Mouse (Mus musculus) kidney, postnatal 0 days (tissue): ENCODE measurements around the gene Zfp148. TPM values are rescaled to one million over a fixed set of nuclear protein-coding genes. Genes with fewer than 3 reads are reported as not detected.

Experiments
- ATAC-seq: fragments of 200-750 bp; cut with Nextera tagmentation; replicated peaks from 2 replicates; pipeline ENCODE4 v1.8.0; 2017; ENCODE audit warnings: low read depth, moderate number of reproducible peaks, moderate TSS enrichment, moderate library complexity; ENCODE audit not compliant: low FRiP score
- DNase-seq: peaks from one replicate; pipeline ENCODE4 v3.0.0-alpha.2; 2016; ENCODE audit warnings: low spot score
- H3K27ac ChIP-seq: fragments of 300-500 bp; sonication (generic); 2 replicates; pipeline ENCODE4 v1.5.1; 2014; ENCODE audit warnings: mild to moderate bottlenecking
- H3K27me3 ChIP-seq: fragments of 300-500 bp; sonication (generic); 2 replicates; pipeline ENCODE4 v1.6.1; 2014; ENCODE audit warnings: low read length, mixed read lengths; ENCODE audit not compliant: insufficient read depth
- H3K36me3 ChIP-seq: fragments of 300-500 bp; sonication (generic); 2 replicates; pipeline ENCODE4 v1.6.1; 2014; ENCODE audit warnings: low read length, mixed read lengths; ENCODE audit not compliant: insufficient read depth
- H3K4me1 ChIP-seq: fragments of 300-500 bp; sonication (generic); replicated peaks from 2 replicates; pipeline ENCODE4 v1.6.1; 2014; ENCODE audit warnings: antibody characterized with exemption, low read length, mixed read lengths; ENCODE audit not compliant: insufficient read depth
- H3K4me2 ChIP-seq: fragments of 300-500 bp; sonication (generic); 2 replicates; pipeline ENCODE4 v1.6.1; 2014; ENCODE audit warnings: mild to moderate bottlenecking, low read length, moderate library complexity, mixed read lengths
- H3K4me3 ChIP-seq: fragments of 300-500 bp; sonication (generic); replicated peaks from 2 replicates; pipeline ENCODE4 v1.5.1; 2014; ENCODE audit warnings: low read depth, low read length
- H3K9ac ChIP-seq: fragments of 300-500 bp; sonication (generic); 2 replicates; pipeline ENCODE4 v1.6.1; 2014; ENCODE audit warnings: low read depth, low read length
- H3K9me3 ChIP-seq: fragments of 300-500 bp; sonication (generic); replicated peaks from 2 replicates; pipeline ENCODE4 v1.6.1; 2016; ENCODE audit warnings: low read length, inconsistent platforms, mixed read lengths
- CTCF ChIP-seq: IDR thresholded peaks from 2 replicates; pipeline ENCODE4 v1.5.1; 2016; ENCODE audit warnings: antibody characterized with exemption, low read depth, mild to moderate bottlenecking, moderate library complexity
- WGBS: fragments of 180-500 bp; shearing (Covaris S2); extraction: QIAGEN DNeasy Blood & Tissue Kit; methylation state at CpG from one replicate; pipeline ENCODE4 v1.1.7; 2014; 5-methylcytosine and 5-hydroxymethylcytosine counted together
- polyA plus RNA-seq: library from polyadenylated mRNA; unstranded; fragments of >200 nt; fragmentation: Nextera tagmentation; extraction: Ambion mirVana; gene quantifications from 2 replicates; pipeline ENCODE4 v1.2.1, GENCODE M21; 2015

Gene Zfp148
- polyA plus RNA-seq, 1 experiment from 2014 or later, result 49.4 TPM

DNA sequence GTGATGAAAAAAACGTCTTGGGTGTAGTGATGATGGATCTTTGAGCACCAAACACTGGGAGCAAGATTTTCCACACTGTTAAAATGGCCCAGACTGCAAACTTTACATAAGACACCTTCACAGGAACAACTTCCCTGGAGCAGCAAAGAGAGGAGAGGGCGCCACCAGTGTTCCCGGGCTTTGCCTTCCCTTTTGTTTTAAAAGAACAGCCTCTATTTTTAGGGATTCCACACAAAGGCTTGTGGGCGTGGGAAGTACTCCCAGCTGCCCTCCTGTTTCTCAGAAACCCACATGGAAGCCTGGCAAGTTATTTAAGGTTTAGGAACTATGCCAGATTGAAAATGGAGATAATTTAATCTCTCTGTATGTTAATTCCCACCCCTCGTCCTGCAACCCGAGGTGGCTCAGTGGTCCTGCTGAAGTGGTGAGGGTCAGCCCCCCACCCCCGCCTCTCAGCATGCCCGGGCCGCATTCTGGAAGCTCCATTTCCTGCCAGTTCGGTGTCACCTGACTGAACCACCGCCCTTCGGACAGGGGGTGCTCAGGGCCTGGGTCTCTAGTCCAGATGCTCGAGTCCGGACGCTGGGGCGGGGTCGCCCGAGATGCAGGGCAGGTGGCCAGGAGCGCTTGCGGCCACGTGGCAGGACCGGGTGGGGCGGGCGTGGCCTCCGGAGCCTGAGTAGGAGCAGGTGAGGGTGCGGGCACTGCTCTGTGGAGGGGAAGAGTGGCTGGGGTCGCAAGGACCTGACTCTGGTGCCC is 136.3 kb downstream of the Zfp148 start, which contains the start of gene Slc12a8:
Gene Slc12a8 (plus strand): TSS at position 522 of the 759 bp plus-strand sequence.
- H3K27me3 ChIP-seq, result no peaks in the 10 kb centered on the region
- peak within 1 kb of the TSS; percentile 54 for H3K4me2 ChIP-seq
- ATAC-seq (peak; percentile 64), DNase-seq (peak; percentile 35)
- H3K36me3 ChIP-seq, result no peaks in the 10 kb centered on the region
- no peak for TF ChIP-seq CTCF
- no peak within 1 kb of the TSS for H3K27ac ChIP-seq
- peak within 1 kb of the TSS; percentile 30 for H3K4me3 ChIP-seq
- peaks cover 12% of the 10 kb centered on the region for H3K4me1 ChIP-seq
- 3% methylated on average over 27 of the region's 27 CpGs for WGBS
- H3K9me3 ChIP-seq, result no peaks in the 10 kb centered on the region
- peak within 1 kb of the TSS; percentile 46; the same call in 1 of the 2 replicates for H3K9ac ChIP-seq

DNA sequence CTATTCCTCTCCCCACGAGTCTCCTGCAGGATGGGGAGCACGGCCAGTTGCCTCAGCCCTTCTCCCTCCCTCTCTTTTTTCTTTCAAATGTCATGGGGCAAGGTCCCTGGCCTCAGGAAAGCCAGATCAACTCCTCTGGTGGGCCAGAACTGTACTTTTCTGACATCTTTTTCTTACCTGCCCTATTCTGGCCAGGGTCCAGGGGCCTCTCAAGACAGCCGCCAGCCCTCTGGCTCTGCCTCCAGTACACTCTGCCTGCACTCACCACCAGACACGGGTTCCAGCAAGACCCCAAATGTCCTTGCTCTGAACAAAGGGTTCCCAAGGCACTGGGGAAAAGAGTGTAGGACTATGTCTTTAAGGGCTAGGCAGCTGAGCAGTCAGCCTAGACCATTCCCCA is 137.0 kb downstream of the Zfp148 start:
- Histone ChIP-seq H3K9ac (peak overlapping the region; percentile 46; the same call in 1 of the 2 replicates), H3K4me1 (peaks cover 12% of the 10 kb centered on the region), H3K27ac (no peak overlapping the region), H3K4me2 (peak overlapping the region; percentile 54), H3K36me3 (no peaks in the 10 kb centered on the region), H3K9me3 (no peaks in the 10 kb centered on the region), H3K27me3 (no peaks in the 10 kb centered on the region), H3K4me3 (no peak overlapping the region; the same call in 1 of the 2 replicates)
- TF ChIP-seq CTCF, result no peak
- no peak for DNase-seq
- WGBS, result 22% methylated on average over 4 of the region's 4 CpGs
- 0 out of 2 replicates have a peak, but pooled peaks have one; percentile 5 for ATAC-seq

DNA sequence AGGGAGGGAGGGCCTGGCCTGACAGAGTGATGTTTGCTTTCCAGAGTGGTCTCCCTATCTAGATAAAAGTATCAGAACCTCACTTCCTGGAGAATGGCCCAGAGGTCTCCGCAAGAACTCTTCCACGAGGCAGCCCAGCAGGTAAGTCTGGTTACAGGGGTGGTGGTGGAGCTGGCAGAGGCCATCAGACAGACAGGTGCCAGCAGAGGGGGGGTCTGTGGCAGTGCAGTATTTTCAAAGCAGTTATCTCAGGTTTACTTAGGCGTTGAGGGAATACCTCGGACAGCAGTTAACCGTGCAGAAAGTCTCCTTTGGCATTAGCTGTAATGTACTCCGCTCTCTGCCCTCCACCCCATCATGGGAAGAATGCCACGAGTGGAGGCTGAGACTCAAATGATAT is 137.6 kb downstream of the Zfp148 start:
- H3K27me3 ChIP-seq, result no peaks in the 10 kb centered on the region
- H3K4me1 ChIP-seq, result peaks cover 12% of the 10 kb centered on the region
- TF ChIP-seq CTCF, result no peak
- H3K36me3 ChIP-seq, result no peaks in the 10 kb centered on the region
- H3K9me3 ChIP-seq, result no peaks in the 10 kb centered on the region
- H3K4me3 ChIP-seq, result no peak overlapping the region
- 41% methylated on average over 7 of the region's 7 CpGs for WGBS
- DNase-seq (peak; percentile 9), ATAC-seq (0 out of 2 replicates have a peak, but pooled peaks have one; percentile 22)
- H3K9ac ChIP-seq, result no peak overlapping the region
- H3K27ac ChIP-seq, result no peak overlapping the region
- no peak overlapping the region for H3K4me2 ChIP-seq

DNA sequence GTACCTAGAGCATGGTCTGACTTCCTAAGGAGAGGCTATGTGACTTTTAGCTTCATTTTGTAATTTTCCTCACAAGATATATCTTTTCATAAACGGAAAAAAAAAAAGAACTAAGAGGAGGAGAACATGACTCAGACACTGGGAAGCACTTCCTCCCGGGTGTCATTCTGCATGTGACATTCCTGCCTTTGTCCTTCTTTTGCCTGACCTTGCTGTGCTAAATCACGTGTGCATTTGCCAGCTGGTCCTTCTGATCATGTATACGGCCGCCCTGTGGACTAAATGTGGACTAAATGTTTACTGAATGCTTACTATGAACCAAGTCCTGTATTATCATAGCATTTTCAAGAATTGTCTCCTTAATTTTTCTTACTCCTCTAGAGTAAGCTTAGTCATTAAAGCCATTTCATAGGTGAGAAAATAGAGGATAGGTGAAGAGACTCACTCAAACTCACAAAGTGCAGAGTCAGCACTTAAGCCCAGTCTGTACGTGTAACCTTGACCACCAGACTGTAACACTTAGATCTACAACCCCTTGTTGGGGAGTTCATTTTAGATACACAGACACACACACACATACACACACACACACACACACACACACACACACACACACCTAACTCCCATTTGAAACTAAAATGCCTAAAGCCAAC is 139.4 kb downstream of the Zfp148 start:
- Histone ChIP-seq H3K27me3 (no peaks in the 10 kb centered on the region), H3K4me3 (no peak overlapping the region), H3K36me3 (no peaks in the 10 kb centered on the region), H3K9me3 (no peaks in the 10 kb centered on the region), H3K4me1 (peaks cover 12% of the 10 kb centered on the region), H3K4me2 (no peak overlapping the region), H3K9ac (no peak overlapping the region), H3K27ac (no peak overlapping the region)
- peak; percentile 8; the same call in 1 of the 2 replicates for TF ChIP-seq CTCF
- 63% methylated on average over 6 of the region's 6 CpGs for WGBS
- ATAC-seq (no peak), DNase-seq (peak; percentile 33)

DNA sequence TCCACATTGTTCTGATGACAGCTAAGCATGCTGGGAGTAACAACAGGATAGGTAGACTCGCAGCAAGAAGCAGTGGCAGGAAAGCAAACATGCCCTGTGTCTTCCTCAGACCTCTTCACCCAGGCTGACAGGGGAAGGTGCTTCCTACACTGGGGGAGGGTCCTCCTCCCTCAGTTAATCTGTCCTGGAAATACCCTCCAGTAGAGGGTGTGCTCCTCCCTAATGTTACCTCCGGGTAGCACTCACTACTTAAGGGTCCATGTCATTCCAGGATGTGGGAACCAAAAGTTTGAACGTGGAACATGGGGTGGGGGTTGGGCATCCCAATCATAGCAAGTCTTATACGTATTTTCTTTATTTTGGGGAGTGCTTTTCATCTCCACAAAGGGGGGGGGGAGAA is 141.9 kb downstream of the Zfp148 start:
- ATAC-seq (no peak), DNase-seq (no peak)
- 64% methylated on average over 4 of the region's 4 CpGs for WGBS
- Histone ChIP-seq H3K27ac (no peak overlapping the region), H3K4me1 (peaks cover 4% of the 10 kb centered on the region), H3K4me3 (no peak overlapping the region), H3K36me3 (no peaks in the 10 kb centered on the region), H3K9ac (no peak overlapping the region), H3K27me3 (no peaks in the 10 kb centered on the region), H3K4me2 (no peak overlapping the region), H3K9me3 (no peaks in the 10 kb centered on the region)
- no peak for TF ChIP-seq CTCF

DNA sequence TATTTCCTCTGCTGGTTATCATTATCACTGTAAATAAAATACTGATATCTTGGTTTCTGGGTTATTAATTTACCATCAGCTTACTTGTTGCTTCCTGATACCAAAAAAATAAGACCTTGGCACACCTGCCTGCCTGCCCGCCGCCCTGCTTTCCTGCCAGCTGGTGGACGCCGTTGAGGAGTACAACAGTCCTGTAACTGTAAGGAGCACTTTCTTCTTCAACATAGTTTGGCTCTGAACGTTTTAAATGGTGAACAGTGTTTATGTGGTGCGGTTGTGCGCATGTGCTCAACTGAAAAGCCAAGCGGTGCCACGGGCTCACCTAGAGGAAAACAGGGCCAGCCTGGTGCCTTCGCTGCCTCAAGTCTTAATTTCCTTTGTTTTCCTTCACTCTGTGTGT is 142.9 kb downstream of the Zfp148 start:
- H3K4me2 ChIP-seq, result no peak overlapping the region
- WGBS, result 64% methylated on average over 10 of the region's 10 CpGs
- no peak for TF ChIP-seq CTCF

More for the DNA sequence above, 142.9 kb downstream of the Zfp148 start:
- Histone ChIP-seq H3K9ac (no peak overlapping the region), H3K4me3 (no peak overlapping the region), H3K4me1 (no peaks in the 10 kb centered on the region), H3K27ac (no peak overlapping the region), H3K9me3 (no peaks in the 10 kb centered on the region), H3K27me3 (no peaks in the 10 kb centered on the region), H3K36me3 (no peaks in the 10 kb centered on the region)
- ATAC-seq (no peak), DNase-seq (no peak)
